Mouse (Mus musculus): Measurements from ENCODE around the gene Shmt1. TPM values are rescaled to one million over a fixed set of nuclear protein-coding genes. Genes with fewer than 3 reads are reported as not detected.
A peak's percentile ranks its signal among the peaks of the same experiment; 100 is the strongest.

Gene Shmt1
- polyA plus RNA-seq, 1 experiment, result 3.3 TPM

DNA sequence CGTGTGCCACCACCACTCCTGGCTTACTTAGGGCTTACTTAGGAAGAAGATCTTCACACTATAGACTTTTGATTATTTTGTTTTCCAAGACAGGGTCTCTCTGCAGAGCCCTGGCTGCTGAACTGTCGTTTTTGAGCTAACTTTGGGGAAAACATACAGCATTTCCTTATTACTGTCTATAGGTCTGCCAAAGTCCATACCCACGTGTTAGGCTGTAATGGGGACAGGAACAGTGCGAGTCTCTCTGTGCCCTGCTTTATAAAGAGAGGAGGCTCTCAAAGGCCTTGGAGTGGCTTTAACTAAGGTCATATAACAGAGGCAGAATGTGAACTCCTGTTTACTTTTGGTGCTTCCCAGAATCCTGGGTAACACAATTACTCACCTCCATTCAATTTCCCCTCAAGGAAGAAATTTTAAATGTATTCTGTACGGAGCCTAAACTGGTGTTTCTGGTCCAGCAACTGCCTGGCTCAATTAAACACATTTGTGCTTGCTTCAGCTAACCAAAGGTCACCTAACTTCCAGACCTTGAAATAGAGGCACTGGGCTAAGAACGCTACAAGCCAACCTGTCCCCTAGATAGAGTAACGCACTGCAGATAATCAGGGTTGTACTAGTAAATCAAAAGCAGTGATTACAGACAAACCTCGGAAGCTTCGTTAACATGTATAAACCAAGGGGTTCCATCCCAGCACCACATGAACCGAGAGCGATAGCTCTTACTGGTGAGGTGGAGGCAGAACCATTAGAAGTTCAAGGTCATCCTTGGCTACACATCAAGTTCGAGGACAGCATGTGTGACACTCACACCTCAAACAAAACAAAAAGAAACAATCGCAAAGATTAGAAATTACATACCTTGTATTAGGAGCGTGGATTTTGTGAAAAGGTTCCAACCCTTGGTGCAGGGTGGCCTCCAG is 1.2 kb downstream of the Shmt1 start:
- Histone ChIP-seq H3K4me3 (replicated peaks; ENCODE audit: insufficient read depth, low read depth, low read length) (peak overlapping the region; percentile 30), H3K27ac (ENCODE audit: insufficient read depth, low read length) (no peak overlapping the region), H3K4me1 (ENCODE audit: control insufficient read depth, insufficient read depth, low read length) (no peaks in the 10 kb centered on the region), H3K27me3 (ENCODE audit: control insufficient read depth, insufficient read depth, low read length) (no peaks in the 10 kb centered on the region)
- no peak for TF ChIP-seq CTCF (IDR thresholded peaks at IDR 0.05; ENCODE audit: borderline replicate concordance, insufficient read depth, low read depth, low read length)
- no peak for DNase-seq
- WGBS, result 20% methylated on average over 14 of the region's 14 CpGs

- 66% methylated on average over 1 of the region's 1 CpGs for WGBS
- TF ChIP-seq CTCF (IDR thresholded peaks at IDR 0.05; ENCODE audit: borderline replicate concordance, insufficient read depth, low read depth, low read length) (no peak), POLR2A (IDR thresholded peaks at IDR 0.05; ENCODE audit: borderline replicate concordance, insufficient read depth, low read length) (no peak)
Measured at GRCm38 (mm10) chr11:60809546-60809945, 2.0 kb downstream of the Shmt1 start.

GRCm38 (mm10) chr11:60808286-60809070 is 3.0 kb downstream of the Shmt1 start:
- no peak for DNase-seq
- no peaks in the 10 kb centered on the region for H3K27me3 ChIP-seq (ENCODE audit: control insufficient read depth, insufficient read depth, low read length)
- TF ChIP-seq POLR2A (IDR thresholded peaks at IDR 0.05; ENCODE audit: borderline replicate concordance, insufficient read depth, low read length) (no peak), CTCF (IDR thresholded peaks at IDR 0.05; ENCODE audit: borderline replicate concordance, insufficient read depth, low read depth, low read length) (no peak)
- H3K27ac ChIP-seq (ENCODE audit: insufficient read depth, low read length), result no peak overlapping the region
- no peak overlapping the region for H3K4me3 ChIP-seq (replicated peaks; ENCODE audit: insufficient read depth, low read depth, low read length)
- WGBS, result 48% methylated on average over 4 of the region's 4 CpGs
- no peaks in the 10 kb centered on the region for H3K4me1 ChIP-seq (ENCODE audit: control insufficient read depth, insufficient read depth, low read length)

More at GRCm38 (mm10) chr11:60809546-60809945, 2.0 kb downstream of the Shmt1 start:
- Histone ChIP-seq H3K27me3 (ENCODE audit: control insufficient read depth, insufficient read depth, low read length) (no peaks in the 10 kb centered on the region), H3K4me1 (ENCODE audit: control insufficient read depth, insufficient read depth, low read length) (no peaks in the 10 kb centered on the region), H3K27ac (ENCODE audit: insufficient read depth, low read length) (no peak overlapping the region), H3K4me3 (replicated peaks; ENCODE audit: insufficient read depth, low read depth, low read length) (no peak overlapping the region)
- no peak for DNase-seq

GRCm38 (mm10) chr11:60800892-60801291 is 10.6 kb downstream of the Shmt1 start:
- 93% methylated on average over 1 of the region's 1 CpGs for WGBS
- Histone ChIP-seq H3K4me3 (replicated peaks; ENCODE audit: insufficient read depth, low read depth, low read length) (no peak overlapping the region), H3K27me3 (ENCODE audit: control insufficient read depth, insufficient read depth, low read length) (no peaks in the 10 kb centered on the region), H3K4me1 (ENCODE audit: control insufficient read depth, insufficient read depth, low read length) (no peaks in the 10 kb centered on the region), H3K27ac (ENCODE audit: insufficient read depth, low read length) (no peak overlapping the region)
- no peak for DNase-seq
- TF ChIP-seq POLR2A (IDR thresholded peaks at IDR 0.05; ENCODE audit: borderline replicate concordance, insufficient read depth, low read length) (no peak), CTCF (IDR thresholded peaks at IDR 0.05; ENCODE audit: borderline replicate concordance, insufficient read depth, low read depth, low read length) (no peak)

GRCm38 (mm10) chr11:60799977-60800376 is 11.5 kb downstream of the Shmt1 start:
- TF ChIP-seq CTCF (IDR thresholded peaks at IDR 0.05; ENCODE audit: borderline replicate concordance, insufficient read depth, low read depth, low read length) (no peak), POLR2A (IDR thresholded peaks at IDR 0.05; ENCODE audit: borderline replicate concordance, insufficient read depth, low read length) (no peak)
- WGBS, result 81% methylated on average over 4 of the region's 4 CpGs
- H3K4me3 ChIP-seq (replicated peaks; ENCODE audit: insufficient read depth, low read depth, low read length), result no peak overlapping the region
- no peaks in the 10 kb centered on the region for H3K4me1 ChIP-seq (ENCODE audit: control insufficient read depth, insufficient read depth, low read length)
- H3K27me3 ChIP-seq (ENCODE audit: control insufficient read depth, insufficient read depth, low read length), result no peaks in the 10 kb centered on the region
- no peak for DNase-seq
- no peak overlapping the region for H3K27ac ChIP-seq (ENCODE audit: insufficient read depth, low read length)

- Histone ChIP-seq H3K27me3 (ENCODE audit: control insufficient read depth, insufficient read depth, low read length) (no peaks in the 10 kb centered on the region), H3K4me1 (ENCODE audit: control insufficient read depth, insufficient read depth, low read length) (no peaks in the 10 kb centered on the region), H3K27ac (ENCODE audit: insufficient read depth, low read length) (no peak overlapping the region), H3K4me3 (replicated peaks; ENCODE audit: insufficient read depth, low read depth, low read length) (no peak overlapping the region)
- no peak for DNase-seq
- 91% methylated on average over 11 of the region's 11 CpGs for WGBS
- TF ChIP-seq CTCF (IDR thresholded peaks at IDR 0.05; ENCODE audit: borderline replicate concordance, insufficient read depth, low read depth, low read length) (no peak), POLR2A (IDR thresholded peaks at IDR 0.05; ENCODE audit: borderline replicate concordance, insufficient read depth, low read length) (no peak)
Measured at GRCm38 (mm10) chr11:60796342-60796741, 15.2 kb downstream of the Shmt1 start.

DNA sequence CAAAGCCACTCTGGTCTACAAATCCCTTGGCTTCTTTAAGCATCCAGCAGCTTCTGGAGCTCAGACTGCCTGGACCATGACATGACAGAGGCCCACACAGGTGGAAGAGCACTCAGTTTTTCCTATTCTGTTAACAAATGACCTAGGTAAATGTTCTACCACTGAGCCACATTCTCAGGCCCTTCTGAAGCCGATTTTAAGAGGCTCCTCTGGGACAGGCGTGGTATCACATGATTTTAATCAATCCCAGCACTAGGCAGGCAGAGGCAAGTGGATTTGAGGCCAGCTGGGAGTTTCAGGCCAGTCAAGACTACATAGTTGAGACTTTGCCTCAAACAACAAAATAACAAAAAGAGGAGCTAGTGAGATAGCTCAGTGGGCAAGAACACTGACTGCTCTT is 21.0 kb downstream of the Shmt1 start:
- DNase-seq, result no peak
- no peaks in the 10 kb centered on the region for H3K4me1 ChIP-seq (ENCODE audit: control insufficient read depth, insufficient read depth, low read length)
- no peaks in the 10 kb centered on the region for H3K27me3 ChIP-seq (ENCODE audit: control insufficient read depth, insufficient read depth, low read length)
- no peak overlapping the region for H3K27ac ChIP-seq (ENCODE audit: insufficient read depth, low read length)
- H3K4me3 ChIP-seq (replicated peaks; ENCODE audit: insufficient read depth, low read depth, low read length), result no peak overlapping the region
- TF ChIP-seq CTCF (IDR thresholded peaks at IDR 0.05; ENCODE audit: borderline replicate concordance, insufficient read depth, low read depth, low read length) (no peak), POLR2A (IDR thresholded peaks at IDR 0.05; ENCODE audit: borderline replicate concordance, insufficient read depth, low read length) (no peak)
- WGBS, result 80% methylated on average over 2 of the region's 2 CpGs

Measured in cerebellum, adult 2 months (tissue).